Mouse (Mus musculus) liver, embryonic 14.5 days (tissue): ENCODE measurements around the gene Clmn.

ENCODE experiments used
- CTCF ChIP-seq: IDR thresholded peaks from 2 replicates; pipeline ENCODE4 v1.5.1; 2016; ENCODE audit warnings: antibody characterized with exemption, low read depth, control low read depth
- EP300 ChIP-seq: IDR thresholded peaks from 2 replicates; pipeline ENCODE4 v1.6.1; 2016; ENCODE audit warnings: antibody characterized with exemption, low read depth

DNA sequence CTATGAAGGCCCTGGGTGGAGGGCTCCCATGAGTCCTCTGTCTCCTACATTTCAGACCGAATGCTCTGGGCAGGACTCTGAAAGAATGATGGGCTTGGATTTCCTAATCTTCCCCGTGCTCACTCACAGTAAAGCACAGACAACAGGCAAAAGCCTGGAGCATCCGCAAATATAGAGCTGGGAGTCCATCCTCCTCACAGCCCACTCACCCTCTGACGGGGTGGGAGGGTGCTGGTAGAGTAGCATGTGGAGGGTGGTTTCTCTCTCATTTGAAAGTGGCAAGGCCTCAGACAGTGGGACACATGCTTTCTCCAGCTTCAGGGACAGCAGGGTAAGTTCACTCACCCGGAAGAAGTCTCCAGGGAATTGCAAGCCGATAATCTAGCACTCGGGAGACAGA is 21.2 kb upstream of the Clmn start:
- TF ChIP-seq CTCF (no peak), EP300 (no peak)
